Mouse (Mus musculus) neural tube, embryonic 14.5 days (tissue): Measurements from ENCODE around the gene Cnn2. TPM values are rescaled to one million over a fixed set of nuclear protein-coding genes. Genes with fewer than 3 reads are reported as not detected.
A peak's percentile ranks its signal among the peaks of the same experiment; 100 is the strongest.

Experiments used
- ATAC-seq: fragments of 200-750 bp; cut with Nextera tagmentation; 2 replicates; pipeline ENCODE4 v1.8.0; 2017; ENCODE audit warnings: low read depth, mild to moderate bottlenecking, moderate TSS enrichment, moderate library complexity
- H3K27ac ChIP-seq: fragments of 300-500 bp; sonication (generic); 2 replicates; pipeline ENCODE4 v1.5.1; 2014; ENCODE audit warnings: low read depth, mild to moderate bottlenecking, control low read depth, low read length, moderate library complexity, mixed read lengths
- H3K27me3 ChIP-seq: fragments of 300-500 bp; sonication (generic); 2 replicates; pipeline ENCODE4 v1.6.1; 2014; ENCODE audit warnings: low read length; ENCODE audit not compliant: control insufficient read depth, insufficient read depth
- H3K36me3 ChIP-seq: fragments of 300-500 bp; sonication (generic); 2 replicates; pipeline ENCODE4 v1.6.1; 2014; ENCODE audit warnings: low read length, mixed read lengths; ENCODE audit not compliant: control insufficient read depth, insufficient read depth
- H3K4me1 ChIP-seq: fragments of 300-500 bp; sonication (generic); 2 replicates; pipeline ENCODE4 v1.6.1; 2014; ENCODE audit warnings: low read length; ENCODE audit not compliant: control insufficient read depth, insufficient read depth
- H3K4me2 ChIP-seq: fragments of 300-500 bp; sonication (generic); 2 replicates; pipeline ENCODE4 v1.6.1; 2014; ENCODE audit warnings: mild to moderate bottlenecking, low read depth, low read length, control low read depth
- H3K4me3 ChIP-seq: fragments of 300-500 bp; sonication (generic); 2 replicates; pipeline ENCODE4 v1.5.1; 2014; ENCODE audit warnings: low read depth, low read length, control low read depth, mixed read lengths
- H3K9ac ChIP-seq: fragments of 300-500 bp; sonication (generic); replicated peaks from 2 replicates; pipeline ENCODE4 v1.6.1; 2014; ENCODE audit warnings: low read depth, mild to moderate bottlenecking, control low read depth, low read length, mixed read lengths
- H3K9me3 ChIP-seq: fragments of 300-500 bp; sonication (generic); 2 replicates; pipeline ENCODE4 v1.6.1; 2016; ENCODE audit warnings: low read length; ENCODE audit not compliant: control insufficient read depth
- WGBS: fragments of 180-500 bp; shearing (Covaris S2); extraction: QIAGEN DNeasy Blood & Tissue Kit; methylation state at CpG from one replicate; pipeline ENCODE4 v1.1.7; 2014; 5-methylcytosine and 5-hydroxymethylcytosine counted together
- polyA plus RNA-seq: library from polyadenylated mRNA; unstranded; fragments of >200 nt; fragmentation: Nextera tagmentation; extraction: Ambion mirVana; gene quantifications from 2 replicates; pipeline ENCODE4 v1.2.1, GENCODE M21; 2014

Gene Cnn2
- polyA plus RNA-seq, 1 experiment from 2014 or later, result 9.9 TPM

GRCm38 (mm10) chr10:79991548-79991947, 3.2 kb downstream of the Cnn2 start:
- Histone ChIP-seq H3K9ac (no peak overlapping the region), H3K4me1 (0 out of 2 replicates have a peak, but pooled peaks cover 3% of the 10 kb centered on the region), H3K27ac (no peak overlapping the region), H3K4me2 (no peak overlapping the region), H3K4me3 (no peak overlapping the region), H3K36me3 (no peaks in the 10 kb centered on the region), H3K9me3 (0 out of 2 replicates have a peak, but pooled peaks cover 3% of the 10 kb centered on the region), H3K27me3 (peaks cover 25% of the 10 kb centered on the region)
- ATAC-seq, result no peak
- WGBS, result 87% methylated on average over 6 of the region's 6 CpGs

- Histone ChIP-seq H3K4me3 (no peak overlapping the region), H3K9ac (no peak overlapping the region), H3K4me1 (peaks cover 8% of the 10 kb centered on the region), H3K9me3 (0 out of 2 replicates have a peak, but pooled peaks cover 3% of the 10 kb centered on the region), H3K36me3 (no peaks in the 10 kb centered on the region), H3K4me2 (no peak overlapping the region), H3K27ac (no peak overlapping the region), H3K27me3 (peaks cover 7% of the 10 kb centered on the region)
- no peak for ATAC-seq
- 78% methylated on average over 16 of the region's 16 CpGs for WGBS
These were observed 6.2 kb downstream of the Cnn2 start for GRCm38 (mm10) chr10:79994397-79995115.

- 97% methylated on average over 1 of the region's 1 CpGs for WGBS
- H3K4me1 ChIP-seq, result peaks cover 8% of the 10 kb centered on the region
- H3K9me3 ChIP-seq, result 0 out of 2 replicates have a peak, but pooled peaks cover 3% of the 10 kb centered on the region
- ATAC-seq, result no peak
- no peak overlapping the region for H3K4me2 ChIP-seq
- H3K36me3 ChIP-seq, result no peaks in the 10 kb centered on the region
- H3K27ac ChIP-seq, result no peak overlapping the region
- H3K27me3 ChIP-seq, result peaks cover 3% of the 10 kb centered on the region; the same call in 1 of the 2 replicates
- no peak overlapping the region for H3K9ac ChIP-seq
- no peak overlapping the region for H3K4me3 ChIP-seq
These were observed 7.3 kb downstream of the Cnn2 start for GRCm38 (mm10) chr10:79995636-79996035.

- Histone ChIP-seq H3K27me3 (0 out of 2 replicates have a peak, but pooled peaks cover 2% of the 10 kb centered on the region), H3K36me3 (no peaks in the 10 kb centered on the region), H3K4me2 (peak within 1 kb of the TSS; percentile 57), H3K4me1 (peaks cover 8% of the 10 kb centered on the region), H3K4me3 (peak within 1 kb of the TSS; percentile 37), H3K27ac (peak within 1 kb of the TSS; percentile 60), H3K9me3 (0 out of 2 replicates have a peak, but pooled peaks cover 3% of the 10 kb centered on the region), H3K9ac (peak within 1 kb of the TSS; percentile 46; the same call in 1 of the 2 replicates)
- ATAC-seq, result peak; percentile 84
- under 1% methylated on average over 34 of the region's 34 CpGs for WGBS
These were observed 8.1 kb downstream of the Cnn2 start, which contains the start of gene Abca7 for GRCm38 (mm10) chr10:79996272-79997033. Abca7 (plus strand) TSS chr10:79996494.

GRCm38 (mm10) chr10:79997034-79997760, 8.8 kb downstream of the Cnn2 start:
- ATAC-seq, result peak; percentile 78
- Histone ChIP-seq H3K9me3 (no peaks in the 10 kb centered on the region), H3K4me3 (peak overlapping the region; percentile 37), H3K36me3 (no peaks in the 10 kb centered on the region), H3K27me3 (0 out of 2 replicates have a peak, but pooled peaks cover 2% of the 10 kb centered on the region), H3K4me1 (peaks cover 8% of the 10 kb centered on the region), H3K9ac (0 out of 2 replicates have a peak overlapping the region, but pooled peaks have one; percentile 46), H3K4me2 (peak overlapping the region; percentile 57), H3K27ac (peak overlapping the region; percentile 60)
- WGBS, result under 1% methylated on average over 35 of the region's 35 CpGs

- no peaks in the 10 kb centered on the region for H3K9me3 ChIP-seq
- peak overlapping the region; percentile 60 for H3K27ac ChIP-seq
- H3K4me3 ChIP-seq, result peak overlapping the region; percentile 37
- WGBS, result 9% methylated on average over 15 of the region's 15 CpGs
- H3K27me3 ChIP-seq, result 0 out of 2 replicates have a peak, but pooled peaks cover 2% of the 10 kb centered on the region
- peaks cover 8% of the 10 kb centered on the region for H3K4me1 ChIP-seq
- peak overlapping the region; percentile 57 for H3K4me2 ChIP-seq
- H3K36me3 ChIP-seq, result no peaks in the 10 kb centered on the region
- H3K9ac ChIP-seq, result 0 out of 2 replicates have a peak overlapping the region, but pooled peaks have one; percentile 32
- ATAC-seq, result peak; percentile 28; the same call in 1 of the 2 replicates
These were observed 9.4 kb downstream of the Cnn2 start for GRCm38 (mm10) chr10:79997819-79998218.

- Histone ChIP-seq H3K27ac (no peak overlapping the region), H3K9me3 (no peaks in the 10 kb centered on the region), H3K27me3 (0 out of 2 replicates have a peak, but pooled peaks cover 2% of the 10 kb centered on the region), H3K9ac (no peak overlapping the region), H3K4me2 (no peak overlapping the region), H3K36me3 (no peaks in the 10 kb centered on the region), H3K4me3 (no peak overlapping the region), H3K4me1 (peaks cover 8% of the 10 kb centered on the region)
- 78% methylated on average over 9 of the region's 9 CpGs for WGBS
- no peak for ATAC-seq
These were observed 13.6 kb downstream of the Cnn2 start for GRCm38 (mm10) chr10:80001945-80002344.

- Histone ChIP-seq H3K36me3 (no peaks in the 10 kb centered on the region), H3K27ac (no peak overlapping the region), H3K4me1 (peaks cover 5% of the 10 kb centered on the region), H3K4me2 (no peak overlapping the region), H3K9ac (no peak overlapping the region), H3K9me3 (no peaks in the 10 kb centered on the region), H3K27me3 (0 out of 2 replicates have a peak, but pooled peaks cover 2% of the 10 kb centered on the region), H3K4me3 (no peak overlapping the region)
- WGBS, result 19% methylated on average over 21 of the region's 21 CpGs
- no peak for ATAC-seq
These were observed 14.4 kb downstream of the Cnn2 start for GRCm38 (mm10) chr10:80002829-80003228.
